Mouse (Mus musculus) adrenal gland, postnatal 25 days (tissue): ENCODE measurements around the gene Rps19bp1. TPM values are rescaled to one million over a fixed set of nuclear protein-coding genes. Genes with fewer than 3 reads are reported as not detected.

ENCODE experiments used
- DNase-seq: peaks from one replicate; pipeline ENCODE4 v3.0.0; 2021; ENCODE audit warnings: mixed read lengths
- long read RNA-seq: library from polyadenylated mRNA; stranded (forward); transcript quantifications from one replicate; pipeline ENCODE4 v2.0.0, GENCODE M21; 2021
- total RNA-seq: library from RNA; stranded (reverse); gene quantifications from 2 replicates; pipeline ENCODE4 v1.2.3, GENCODE M21; 2021

Gene Rps19bp1
- total RNA-seq = 36.2 and 37.9 TPM in 2 replicates
- long read RNA-seq, transcript Rps19bp1-201 (4 exons, 838 nt) = major isoform, 33 of 37 reads
- long read RNA-seq, partial matches to known transcripts = 3 of 37 reads
- long read RNA-seq, other reads (novel, unspliced or antisense) = 0 of 37 reads

GRCm38 (mm10) chr15:80263610-80264575 lies at the start of gene Rps19bp1:
Gene Rps19bp1, minus strand, starts transcription at chr15:80264315.
- peak; percentile 88 for DNase-seq

GRCm38 (mm10) chr15:80306146-80306545 lies 42.0 kb upstream of the Rps19bp1 start:
- DNase-seq = no peak

DNA sequence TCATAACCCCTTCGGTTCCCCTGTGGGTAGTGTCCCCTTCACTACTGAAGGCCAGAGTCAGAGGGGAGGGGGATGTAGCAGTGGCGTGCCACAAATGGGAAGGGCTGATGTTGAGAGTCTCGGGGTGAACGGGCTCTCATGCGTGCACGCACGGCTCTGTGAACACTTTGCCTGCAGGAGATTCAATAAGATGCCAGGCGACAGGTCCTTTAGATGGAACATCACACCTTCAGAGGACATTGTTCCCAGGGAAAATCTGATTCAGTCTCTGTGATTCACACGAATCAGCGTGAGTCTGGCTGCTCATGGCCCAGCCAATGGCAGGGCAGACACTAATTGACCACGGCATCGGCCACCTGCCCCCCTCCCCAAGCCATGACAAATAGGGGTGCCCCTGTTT lies 40.1 kb upstream of the Rps19bp1 start:
- DNase-seq = no peak

DNA sequence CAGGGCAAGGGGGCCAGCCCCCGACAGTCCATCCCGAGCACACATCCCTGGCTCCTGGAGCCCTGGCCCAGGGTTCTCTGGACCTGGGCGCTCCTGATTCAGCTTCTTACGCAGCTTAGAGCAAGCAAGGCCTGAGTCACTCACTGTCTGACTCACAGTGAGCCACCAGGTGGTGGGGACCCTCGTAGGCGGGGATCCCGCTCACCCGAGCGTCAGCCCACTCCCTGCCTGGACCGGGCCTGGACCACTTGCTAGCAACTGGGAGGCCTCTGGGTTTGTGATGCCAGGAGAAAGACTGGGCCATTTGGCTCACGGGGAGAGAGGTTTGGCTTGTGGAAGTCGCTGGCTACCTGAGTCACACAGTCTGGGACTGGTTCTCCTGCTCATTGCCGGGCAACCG lies 39.7 kb upstream of the Rps19bp1 start:
- DNase-seq = no peak

DNA sequence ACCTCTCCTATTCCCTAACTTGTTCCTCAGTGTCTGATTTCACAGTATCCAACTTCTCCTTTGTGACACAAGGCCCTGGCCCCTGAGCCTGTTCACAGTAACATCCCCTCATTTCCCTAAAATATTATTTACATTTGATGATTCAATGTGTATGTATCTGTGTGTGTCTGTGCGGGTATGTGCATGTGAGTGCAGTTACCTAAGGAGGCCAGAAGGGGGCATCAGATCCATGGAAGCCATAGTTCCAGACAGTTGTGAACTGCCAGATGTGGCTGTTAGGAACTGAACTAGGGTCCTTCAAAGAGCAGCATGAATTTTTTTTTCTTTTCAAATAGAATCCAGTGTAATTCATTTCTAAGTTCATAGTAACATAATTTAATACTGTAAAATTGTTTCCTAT lies 33.0 kb upstream of the Rps19bp1 start:
- no peak for DNase-seq

DNA sequence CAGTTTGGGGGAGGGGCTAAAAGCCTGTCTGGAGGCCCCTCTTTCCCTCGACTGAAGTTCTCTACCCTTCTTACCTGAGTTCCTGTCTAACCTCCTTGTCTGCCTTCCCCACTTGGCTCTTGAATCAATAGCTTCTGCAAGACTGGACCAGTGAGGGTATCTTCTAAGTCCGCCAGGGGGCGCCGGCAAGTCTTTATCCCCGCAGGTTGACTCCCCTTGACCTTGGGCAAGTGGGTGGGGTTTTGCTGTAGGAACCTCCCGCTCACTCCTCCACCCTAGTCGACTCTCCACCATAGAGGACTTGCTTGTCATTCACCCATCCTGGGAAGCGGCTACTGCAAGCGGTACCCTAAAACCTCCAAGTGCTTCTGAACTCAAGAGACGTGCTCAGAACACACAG lies 25.3 kb upstream of the Rps19bp1 start:
- DNase-seq = peak; percentile 74

- DNase-seq = peak; percentile 12
Observed at GRCm38 (mm10) chr15:80288036-80288435, 23.9 kb upstream of the Rps19bp1 start.

- DNase-seq = no peak
Observed at GRCm38 (mm10) chr15:80286851-80287415, 22.8 kb upstream of the Rps19bp1 start, which contains the start of gene Cacna1i. Gene Cacna1i, plus strand, starts transcription at chr15:80287238.

- peak; percentile 39 for DNase-seq
Observed at GRCm38 (mm10) chr15:80280646-80281045, 16.5 kb upstream of the Rps19bp1 start.

DNA sequence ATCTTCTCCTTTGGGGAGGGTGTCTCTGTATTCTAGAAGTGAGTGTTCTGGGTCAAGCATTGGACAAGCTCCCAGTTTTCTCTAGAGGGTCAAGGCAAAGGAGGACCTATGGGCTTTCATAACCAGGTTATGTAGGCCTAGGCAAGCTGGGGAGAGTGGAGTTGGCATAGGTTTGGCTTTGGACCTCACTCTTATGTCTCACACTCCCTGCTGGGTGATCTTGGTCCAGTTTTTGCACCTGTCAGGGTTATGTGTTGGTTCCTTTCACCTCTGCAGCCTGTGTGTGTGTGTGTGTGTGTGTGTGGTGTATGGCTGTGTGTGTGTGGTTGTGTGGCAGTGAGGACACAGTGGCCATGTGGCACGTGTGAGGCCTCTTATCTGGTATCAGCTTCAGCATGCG lies 14.9 kb upstream of the Rps19bp1 start:
- DNase-seq = no peak

- no peak for DNase-seq
Observed at GRCm38 (mm10) chr15:80278121-80278759, 14.1 kb upstream of the Rps19bp1 start.

DNA sequence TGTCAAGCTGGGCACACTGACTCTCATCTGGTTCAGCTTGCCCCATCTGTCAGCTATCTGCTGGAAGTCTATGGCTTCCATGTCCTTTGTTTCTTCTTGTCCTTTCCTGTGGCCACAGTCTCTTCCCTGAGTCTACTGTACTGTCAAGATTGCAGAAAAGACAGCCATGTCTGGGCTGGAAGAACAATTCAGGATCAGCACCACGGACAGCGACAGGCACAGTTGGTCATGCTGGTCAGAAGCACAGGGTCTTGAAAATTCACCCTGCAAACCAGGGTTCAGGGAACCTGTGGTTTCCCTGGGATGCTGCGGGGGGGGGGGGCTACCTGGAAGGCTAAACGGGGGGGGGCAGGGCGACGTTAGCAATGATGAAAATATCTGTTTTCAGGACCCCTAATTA lies 13.5 kb upstream of the Rps19bp1 start:
- DNase-seq = peak; percentile 75

GRCm38 (mm10) chr15:80277107-80277506 lies 13.0 kb upstream of the Rps19bp1 start:
- no peak for DNase-seq

DNA sequence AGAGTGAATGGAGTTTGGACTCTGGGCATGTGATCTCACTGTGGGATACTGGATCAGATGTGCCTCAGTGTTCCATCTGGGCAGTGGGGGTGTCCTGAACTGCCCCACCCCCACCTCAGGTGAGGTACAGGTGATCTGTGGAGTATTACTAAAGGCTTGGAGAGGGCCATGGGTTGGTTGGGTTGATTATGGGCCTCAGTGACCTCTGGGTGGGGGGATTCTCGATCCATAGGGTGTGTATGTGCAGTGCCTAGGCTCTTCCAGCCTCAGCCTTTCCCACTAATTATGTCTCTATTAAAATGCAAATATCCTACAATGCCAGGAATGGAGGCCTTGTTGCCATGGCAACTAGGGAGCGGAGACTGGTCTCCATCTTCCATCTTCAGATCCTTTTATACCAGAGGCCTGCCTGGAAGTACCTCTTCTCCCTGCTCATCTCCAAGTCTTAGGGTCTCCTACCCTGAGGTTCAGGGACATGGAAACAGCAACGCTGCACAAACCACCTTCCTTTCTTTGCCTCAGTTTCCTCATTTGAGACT lies 7.8 kb upstream of the Rps19bp1 start:
- DNase-seq = no peak

GRCm38 (mm10) chr15:80266281-80266680 lies 2.2 kb upstream of the Rps19bp1 start:
- DNase-seq = peak; percentile 70

DNA sequence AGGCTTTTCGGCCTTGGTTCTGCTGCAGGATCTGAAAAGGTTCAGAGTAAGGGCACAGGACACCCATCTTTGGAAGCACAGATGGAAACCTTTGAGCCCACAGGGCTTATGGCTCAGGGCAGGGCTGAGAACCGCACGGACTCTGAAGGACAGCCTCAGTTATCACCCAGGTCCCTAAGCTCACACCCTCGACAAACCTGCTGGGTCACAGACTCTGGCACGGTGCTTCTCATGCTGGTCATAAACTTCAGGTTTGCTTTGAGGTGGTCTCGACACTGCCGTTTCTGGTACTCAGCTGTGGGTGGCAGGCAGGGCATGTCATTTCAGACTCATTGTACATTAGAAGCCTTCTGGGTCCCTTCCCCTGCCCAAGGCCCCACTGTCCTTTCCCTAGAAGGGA lies 3.0 kb downstream of the Rps19bp1 start:
- DNase-seq = no peak

GRCm38 (mm10) chr15:80260677-80261076 lies 3.4 kb downstream of the Rps19bp1 start:
- peak; percentile 86 for DNase-seq

GRCm38 (mm10) chr15:80259406-80260045 lies 4.6 kb downstream of the Rps19bp1 start:
- DNase-seq = no peak

- DNase-seq = no peak
Observed at GRCm38 (mm10) chr15:80258240-80259170, 5.6 kb downstream of the Rps19bp1 start.

GRCm38 (mm10) chr15:80257602-80258239 lies 6.4 kb downstream of the Rps19bp1 start:
- no peak for DNase-seq
